Mouse (Mus musculus): ENCODE data around the gene Rpap3.

DNA sequence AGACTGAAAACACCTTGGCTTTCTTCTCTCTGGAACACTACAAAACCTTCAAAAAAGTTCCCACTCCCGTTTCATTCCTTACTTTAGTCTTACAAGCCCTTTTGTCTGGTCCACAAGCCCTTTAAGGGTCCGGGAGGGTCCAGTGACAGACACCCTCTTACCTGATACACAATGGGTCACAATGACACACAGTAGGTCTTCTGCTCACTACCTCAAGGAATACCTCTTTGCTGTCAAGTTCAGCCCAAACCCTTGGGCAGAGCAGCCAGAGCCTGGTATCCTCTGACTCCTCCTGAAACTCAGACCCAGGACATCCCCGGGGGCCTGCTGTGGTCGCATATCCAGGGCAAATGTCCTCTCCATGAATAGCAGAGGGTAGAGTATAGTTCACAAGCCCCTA lies 43.3 kb upstream of the Rpap3 start:
- TF ChIP-seq ZMIZ1 (IDR thresholded peaks at IDR 0.05; ENCODE audit: low read depth, low read length) (no peak), GABPA (IDR thresholded peaks at IDR 0.05; ENCODE audit: insufficient replicate concordance, low read depth, low read length) (no peak), POLR2A (IDR thresholded peaks at IDR 0.05; ENCODE audit: low read depth, low read length) (no peak), CTCF (conservative IDR thresholded peaks at IDR 0.05 in 1 of 2, IDR thresholded peaks at IDR 0.05 in 1 of 2; ENCODE audit: low read depth in 2 of 2, low read length in 2 of 2) (no peak)
